Mouse (Mus musculus) neural tube, embryonic 14.5 days (tissue): ENCODE measurements at regions not wholly inside any gene's neighbourhood (a gene's known extent, or its start where the extent isn't known, plus 50 kb on each side); places are given as distances from the start of the nearest gene placed in this dataset.

Experiments used
- ATAC-seq: fragments of 200-750 bp; cut with Nextera tagmentation; 2 replicates; pipeline ENCODE4 v1.8.0; 2017; ENCODE audit warnings: low read depth, mild to moderate bottlenecking, moderate TSS enrichment, moderate library complexity
- H3K27ac ChIP-seq: fragments of 300-500 bp; sonication (generic); 2 replicates; pipeline ENCODE4 v1.5.1; 2014; ENCODE audit warnings: low read depth, mild to moderate bottlenecking, control low read depth, low read length, moderate library complexity, mixed read lengths
- H3K27me3 ChIP-seq: fragments of 300-500 bp; sonication (generic); 2 replicates; pipeline ENCODE4 v1.6.1; 2014; ENCODE audit warnings: low read length; ENCODE audit not compliant: control insufficient read depth, insufficient read depth
- H3K36me3 ChIP-seq: fragments of 300-500 bp; sonication (generic); 2 replicates; pipeline ENCODE4 v1.6.1; 2014; ENCODE audit warnings: low read length, mixed read lengths; ENCODE audit not compliant: control insufficient read depth, insufficient read depth
- H3K4me1 ChIP-seq: fragments of 300-500 bp; sonication (generic); 2 replicates; pipeline ENCODE4 v1.6.1; 2014; ENCODE audit warnings: low read length; ENCODE audit not compliant: control insufficient read depth, insufficient read depth
- H3K4me2 ChIP-seq: fragments of 300-500 bp; sonication (generic); 2 replicates; pipeline ENCODE4 v1.6.1; 2014; ENCODE audit warnings: mild to moderate bottlenecking, low read depth, low read length, control low read depth
- H3K4me3 ChIP-seq: fragments of 300-500 bp; sonication (generic); 2 replicates; pipeline ENCODE4 v1.5.1; 2014; ENCODE audit warnings: low read depth, low read length, control low read depth, mixed read lengths
- H3K9ac ChIP-seq: fragments of 300-500 bp; sonication (generic); replicated peaks from 2 replicates; pipeline ENCODE4 v1.6.1; 2014; ENCODE audit warnings: low read depth, mild to moderate bottlenecking, control low read depth, low read length, mixed read lengths
- H3K9me3 ChIP-seq: fragments of 300-500 bp; sonication (generic); 2 replicates; pipeline ENCODE4 v1.6.1; 2016; ENCODE audit warnings: low read length; ENCODE audit not compliant: control insufficient read depth
- WGBS: fragments of 180-500 bp; shearing (Covaris S2); extraction: QIAGEN DNeasy Blood & Tissue Kit; methylation state at CpG from one replicate; pipeline ENCODE4 v1.1.7; 2014; 5-methylcytosine and 5-hydroxymethylcytosine counted together

DNA sequence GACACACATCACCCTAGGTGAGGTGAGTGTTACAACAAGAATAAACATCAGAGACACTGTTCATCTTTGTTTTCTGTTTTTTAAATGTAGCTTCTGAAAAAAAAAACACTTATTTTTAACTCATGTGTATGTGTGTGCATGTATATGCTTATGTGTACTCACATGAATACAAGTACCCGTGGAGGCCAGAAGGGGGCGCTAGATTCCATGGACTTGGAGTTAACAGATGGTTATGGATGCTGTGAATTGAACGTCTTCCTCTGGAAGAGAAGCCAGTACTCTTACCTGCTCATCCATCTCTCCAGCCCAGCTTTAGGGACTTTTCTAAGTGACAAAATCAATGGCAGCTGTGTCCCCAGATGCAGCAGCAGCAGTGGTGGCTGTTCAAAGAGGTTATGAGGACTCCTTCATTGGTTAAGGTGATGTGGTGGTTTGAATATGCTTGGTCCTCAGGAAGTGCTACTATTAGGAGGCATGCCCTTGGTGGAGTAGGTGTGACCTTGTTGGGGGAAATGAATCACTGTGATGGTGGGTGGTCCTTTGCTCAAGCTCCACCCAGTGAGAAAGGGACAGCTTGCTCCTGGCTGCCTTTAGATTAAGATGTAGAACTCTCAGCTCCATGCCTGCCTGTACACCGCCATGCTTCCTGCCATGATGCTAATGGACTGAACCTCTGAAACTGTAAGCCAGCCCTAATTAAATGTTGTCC is 56.1 kb upstream of the Tmem132d start:
- ATAC-seq, result no peak

DNA sequence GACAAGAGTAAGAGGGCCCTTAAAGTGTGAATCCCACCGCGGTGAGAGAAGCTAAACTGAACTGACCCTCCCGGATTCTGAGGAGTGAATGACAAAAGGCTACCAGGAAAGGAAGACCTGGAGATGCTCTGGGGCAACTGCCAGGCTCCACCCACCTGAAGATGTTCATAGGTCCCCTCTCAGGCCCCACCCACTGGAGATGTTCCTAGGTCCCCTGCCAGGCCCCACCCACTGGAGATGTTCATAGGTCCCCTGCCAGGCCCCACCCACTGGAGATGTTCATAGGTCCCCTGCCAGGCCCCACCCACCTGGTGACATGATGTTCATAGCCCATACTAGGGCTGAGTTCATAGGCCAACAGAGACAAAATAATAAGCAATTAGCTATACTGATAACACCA is 54.5 kb upstream of the Tmem132d start:
- ATAC-seq, result no peak
- no peaks in the 10 kb centered on the region for H3K27me3 ChIP-seq
- no peak overlapping the region for H3K9ac ChIP-seq

More for the DNA sequence above, 56.1 kb upstream of the Tmem132d start:
- Histone ChIP-seq H3K4me3 (no peak overlapping the region), H3K27me3 (no peaks in the 10 kb centered on the region), H3K4me2 (no peak overlapping the region), H3K36me3 (no peaks in the 10 kb centered on the region), H3K27ac (no peak overlapping the region), H3K9me3 (no peaks in the 10 kb centered on the region), H3K9ac (no peak overlapping the region), H3K4me1 (no peaks in the 10 kb centered on the region)
- WGBS, result 84% methylated on average over 4 of the region's 4 CpGs

GRCm38 (mm10) chr5:128484116-128484515 is 51.2 kb upstream of the Tmem132d start:
- Histone ChIP-seq H3K9ac (no peak overlapping the region), H3K4me2 (no peak overlapping the region), H3K27me3 (no peaks in the 10 kb centered on the region), H3K9me3 (no peaks in the 10 kb centered on the region), H3K36me3 (no peaks in the 10 kb centered on the region), H3K4me3 (no peak overlapping the region), H3K4me1 (peaks cover 3% of the 10 kb centered on the region; the same call in 1 of the 2 replicates), H3K27ac (no peak overlapping the region)
- 45% methylated on average over 6 of the region's 6 CpGs for WGBS
- no peak for ATAC-seq

More for the DNA sequence above, 54.5 kb upstream of the Tmem132d start:
- H3K9me3 ChIP-seq, result no peaks in the 10 kb centered on the region
- no peak overlapping the region for H3K27ac ChIP-seq
- H3K36me3 ChIP-seq, result no peaks in the 10 kb centered on the region
- no peak overlapping the region for H3K4me3 ChIP-seq
- WGBS, result 72% methylated on average over 3 of the region's 3 CpGs
- H3K4me2 ChIP-seq, result no peak overlapping the region
- H3K4me1 ChIP-seq, result peaks cover 3% of the 10 kb centered on the region; the same call in 1 of the 2 replicates

- no peaks in the 10 kb centered on the region for H3K36me3 ChIP-seq
- 6% methylated on average over 13 of the region's 13 CpGs for WGBS
- H3K27ac ChIP-seq, result no peak overlapping the region
- peak overlapping the region; percentile 43 for H3K4me2 ChIP-seq
- no peak overlapping the region for H3K4me3 ChIP-seq
- no peak overlapping the region for H3K9ac ChIP-seq
- H3K4me1 ChIP-seq, result peaks cover 3% of the 10 kb centered on the region; the same call in 1 of the 2 replicates
- no peak for ATAC-seq
- no peaks in the 10 kb centered on the region for H3K9me3 ChIP-seq
- no peaks in the 10 kb centered on the region for H3K27me3 ChIP-seq
Observed at GRCm38 (mm10) chr5:128483441-128483810, 50.5 kb upstream of the Tmem132d start.

DNA sequence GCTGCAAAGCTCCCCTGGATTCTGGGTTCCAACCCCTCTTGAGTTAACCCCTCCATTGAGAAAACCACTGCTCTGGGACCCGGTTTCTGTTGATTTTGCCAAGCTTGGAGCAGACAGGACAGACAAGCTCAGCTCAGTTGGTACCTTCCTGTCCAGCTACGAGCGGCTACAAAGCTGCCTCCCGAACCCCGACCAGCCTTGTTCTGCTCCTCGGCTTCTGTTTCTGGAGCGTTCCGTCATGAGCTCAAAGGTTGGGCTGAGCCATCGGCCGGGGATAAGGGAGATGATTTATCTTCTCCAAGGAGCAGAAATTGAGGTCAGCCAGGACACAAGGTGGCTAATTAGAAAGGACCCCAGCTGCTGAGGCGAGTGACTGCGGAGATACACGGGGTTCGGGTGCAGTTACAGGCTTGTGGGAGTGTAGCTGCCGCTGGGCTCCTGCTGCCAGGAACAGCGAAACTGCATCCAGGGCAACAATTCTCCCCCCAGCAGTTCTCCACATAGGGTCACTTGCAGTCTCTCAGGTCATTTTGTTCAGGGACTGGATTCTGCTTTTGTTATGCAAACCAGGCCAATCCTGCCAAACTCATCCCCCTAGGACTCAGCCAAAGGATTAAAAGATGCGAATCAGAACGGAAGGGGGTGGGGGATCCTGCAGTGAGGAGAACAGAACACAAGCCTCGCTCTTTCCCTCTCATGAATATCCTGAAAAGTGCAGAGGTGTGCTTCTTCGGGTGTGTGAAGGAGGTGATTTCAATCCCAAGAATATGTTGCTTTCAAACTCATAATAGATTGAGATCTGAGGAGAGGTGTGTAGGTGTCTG is 50.0 kb upstream of the Tmem132d start:
- Histone ChIP-seq H3K4me3 (peak overlapping the region; percentile 15), H3K36me3 (no peaks in the 10 kb centered on the region), H3K9me3 (no peaks in the 10 kb centered on the region), H3K4me2 (peak overlapping the region; percentile 43), H3K27me3 (no peaks in the 10 kb centered on the region), H3K27ac (no peak overlapping the region), H3K9ac (peak overlapping the region; percentile 16; the same call in 1 of the 2 replicates), H3K4me1 (peaks cover 3% of the 10 kb centered on the region; the same call in 1 of the 2 replicates)
- ATAC-seq, result peak; percentile 44; the same call in 1 of the 2 replicates
- 3% methylated on average over 20 of the region's 20 CpGs for WGBS
